Comparison of ENCODE assay signal across 9 mouse cellular contexts in genomic region chr2:166415481-166415965, GRCm38 (mm10).
DNase-seq lines count a peak whose midpoint lies in the region; ATAC-seq and TF ChIP-seq lines count a peak whose summit lies in the region.
"Had no signal": no experiment of that assay in that cellular context is flagged by ENCODE, and none has a peak within 500 bp of the region (broad histone marks: within the 10 kb centered on the region; RNA-seq: fewer than 3 reads in every experiment).

No protein-coding gene starts in this region.

- H3K4me1 ChIP-seq in embryonic facial prominence, embryonic 12.5 days = peaks cover 61% of the 10 kb centered on the region
- H3K4me1 ChIP-seq in limb, embryonic 14.5 days (ENCODE audit: control insufficient read depth, insufficient read depth, low read length) = peaks cover 22% of the 10 kb centered on the region

- ATAC-seq in embryonic facial prominence, embryonic 12.5 days (ENCODE audit: insufficient number of reproducible peaks, insufficient read depth, low FRiP score, low TSS enrichment) = peak; percentile 72; the same call in 1 of the 2 replicates
- peak; percentile 81 for ATAC-seq in limb, embryonic 14.5 days (ENCODE audit: low FRiP score, low read depth)

- no peaks in the 10 kb centered on the region for H3K9me3 ChIP-seq in embryonic facial prominence, embryonic 12.5 days
- no peaks in the 10 kb centered on the region for H3K9me3 ChIP-seq in limb, embryonic 14.5 days (ENCODE audit: control insufficient read depth, low read length)

- peak overlapping the region; percentile 89 for H3K27ac ChIP-seq in embryonic facial prominence, embryonic 12.5 days
- H3K27ac ChIP-seq in limb, embryonic 14.5 days (replicated peaks; ENCODE audit: low read depth, low read length) = peak overlapping the region; percentile 74

- no peaks in the 10 kb centered on the region for H3K36me3 ChIP-seq in embryonic facial prominence, embryonic 12.5 days
- no peaks in the 10 kb centered on the region for H3K36me3 ChIP-seq in limb, embryonic 14.5 days (ENCODE audit: control insufficient read depth, insufficient read depth, low read length)

- H3K27me3 ChIP-seq in embryonic facial prominence, embryonic 12.5 days = no peaks in the 10 kb centered on the region
- H3K27me3 ChIP-seq in limb, embryonic 14.5 days (ENCODE audit: control insufficient read depth, insufficient read depth, low read length) = no peaks in the 10 kb centered on the region

- H3K9ac ChIP-seq in embryonic facial prominence, embryonic 12.5 days = no peak overlapping the region
- no peak overlapping the region for H3K9ac ChIP-seq in limb, embryonic 14.5 days (ENCODE audit: low read depth, low read length, severe bottlenecking)

- TF ChIP-seq POLR2A in limb, embryonic 14.5 days (IDR thresholded peaks at IDR 0.05; ENCODE audit: borderline replicate concordance, extremely low read depth, insufficient read depth, insufficient read length) = no peak

- 28% methylated on average over 16 of the region's 16 CpGs for WGBS in embryonic facial prominence, embryonic 12.5 days
- WGBS in limb, embryonic 14.5 days = 23% methylated on average over 16 of the region's 16 CpGs

- H3K4me2 ChIP-seq in embryonic facial prominence, embryonic 12.5 days (replicated peaks) = 0 out of 2 replicates have a peak overlapping the region, but pooled peaks have one; percentile 8
- no peak overlapping the region; the same call in 1 of the 2 replicates for H3K4me2 ChIP-seq in limb, embryonic 14.5 days (replicated peaks; ENCODE audit: low read depth, low read length, severe bottlenecking)

- no peak overlapping the region for H3K4me3 ChIP-seq in embryonic facial prominence, embryonic 12.5 days
- no peak overlapping the region for H3K4me3 ChIP-seq in limb, embryonic 14.5 days (replicated peaks; ENCODE audit: low read length)

- intact Hi-C loops in heart, postnatal 10 days (cut with DNase I) = no loop called here
- intact Hi-C loops in left cerebral cortex, postnatal 14 days (cut with DNase I) = no loop called here

- peak; percentile 57 to 62 for DNase-seq in heart, adult 18-20 months
- DNase-seq in heart, adult 8-10 months (ENCODE audit: low spot score) = no peak
- DNase-seq in heart, postnatal 10 days = peak; percentile 78 to 80
- peak; percentile 85 for DNase-seq in limb, embryonic 14.5 days (ENCODE audit: low spot score)
- no peak for DNase-seq in left cerebral cortex, postnatal 14 days (ENCODE audit: low spot score in 2 of 2)
- DNase-seq in neural tube, embryonic 10.5 days (ENCODE audit: extremely low spot score, low spot score) = no peak
- DNase-seq in adrenal gland, adult 18-20 months (ENCODE audit: low spot score in 2 of 2) = no peak
- DNase-seq: adrenal gland, postnatal 10 days had no signal

Comparison
In these comparisons a context has a peak if more than half of its experiments do, and no peak if none do; other contexts are left out.
1. DNase-seq: peak in heart, adult 18-20 months (2 of 2), heart, postnatal 10 days (2 of 2) and limb, embryonic 14.5 days (single experiment); none in heart, adult 8-10 months (single experiment), left cerebral cortex, postnatal 14 days (0 of 2), neural tube, embryonic 10.5 days (single experiment) and adrenal gland, adult 18-20 months (0 of 2).